Mouse (Mus musculus) embryonic stem cell, embryonic (primary cell): ENCODE measurements at regions not wholly inside any gene's neighbourhood (a gene's known extent, or its start where the extent isn't known, plus 50 kb on each side); places are given as distances from the start of the nearest gene placed in this dataset.

Source experiments
- CTCF ChIA-PET, 4 experiments: fragments of 300-600 bp in 2 of 4; fragments of 350-600 bp in 2 of 4; sonication (Branson Sonifier 250); formaldehyde crosslinking; loops; one replicate each; lab custom pipeline; 2022; ENCODE audit warnings: inconsistent platforms in 2 of 4; lab: Charles Lee
- POLR2A ChIA-PET, 4 experiments: fragments of 300-600 bp in 2 of 4; fragments of 350-600 bp in 2 of 4; sonication (Branson Sonifier 250); formaldehyde crosslinking; loops; one replicate each; lab custom pipeline; 2022; ENCODE audit warnings: antibody characterized with exemption in 4 of 4, inconsistent platforms in 1 of 4; lab: Charles Lee

- POLR2A ChIA-PET = interaction anchor here in 3 of 4 experiments (0.6 to 0.8 kb wide), 3 partner anchors 9 to 1287 kb away, joined by 3 read pairs; no protein-coding TSS in a partner anchor
- CTCF ChIA-PET = interaction anchor here (0.6 to 1.5 kb wide), 10 partner anchors 10 to 1689 kb away, joined by 3 to 9 read pairs (median 3); no protein-coding TSS in a partner anchor
These were observed 336.3 kb upstream of the Tgfbr2 start for GRCm38 (mm10) chr9:116511450-116511849.

- CTCF ChIA-PET = no interaction called here
These were observed 332.6 kb upstream of the Tgfbr2 start for GRCm38 (mm10) chr9:116507756-116508155.

GRCm38 (mm10) chr9:116502831-116503230 lies 327.7 kb upstream of the Tgfbr2 start:
- CTCF ChIA-PET = interaction anchor here in 2 of 4 experiments (0.6 to 2.8 kb wide), 2 partner anchors 9 to 87 kb away, joined by 3 to 8 read pairs; no protein-coding TSS in a partner anchor
- POLR2A ChIA-PET = interaction anchor here in 2 of 4 experiments (1.1 to 1.2 kb wide), 2 partner anchors 9 to 34 kb away, joined by 3 read pairs; no protein-coding TSS in a partner anchor

More at GRCm38 (mm10) chr9:116507756-116508155, 332.6 kb upstream of the Tgfbr2 start:
- POLR2A ChIA-PET = no interaction called here

- ChIA-PET CTCF (interaction anchor here in 2 of 4 experiments (0.5 to 2.8 kb wide), 6 partner anchors 10 to 666 kb away, joined by 3 to 8 read pairs (median 3); no protein-coding TSS in a partner anchor), POLR2A (interaction anchor here in 1 of 4 experiments (1.5 kb wide), 1 partner anchor 74 kb away, joined by 3 read pairs; no protein-coding TSS in a partner anchor)
These were observed 325.8 kb upstream of the Tgfbr2 start for GRCm38 (mm10) chr9:116500951-116501350.

GRCm38 (mm10) chr9:116491227-116491626 lies 316.1 kb upstream of the Tgfbr2 start:
- CTCF ChIA-PET = interaction anchor here (0.6 to 3.3 kb wide), 19 partner anchors 18 to 417 kb away, joined by 3 to 19 read pairs (median 4); no protein-coding TSS in a partner anchor
- POLR2A ChIA-PET = no interaction called here

- ChIA-PET CTCF (interaction anchor here (0.6 to 3.3 kb wide), 23 partner anchors 9 to 563 kb away, joined by 3 to 16 read pairs (median 4); no protein-coding TSS in a partner anchor), POLR2A (interaction anchor here in 2 of 4 experiments (0.5 to 1.2 kb wide), 4 partner anchors 15 to 299 kb away, joined by 3 to 4 read pairs (median 3); no protein-coding TSS in a partner anchor)
These were observed 314.6 kb upstream of the Tgfbr2 start for GRCm38 (mm10) chr9:116489787-116490186.

- ChIA-PET CTCF (interaction anchor here in 3 of 4 experiments (0.9 to 3.3 kb wide), 9 partner anchors 20 to 429 kb away, joined by 4 to 16 read pairs (median 8); no protein-coding TSS in a partner anchor), POLR2A (interaction anchor here in 1 of 4 experiments (0.5 to 1.2 kb wide), 3 partner anchors 20 to 298 kb away, joined by 3 to 4 read pairs (median 3); no protein-coding TSS in a partner anchor)
These were observed 314.1 kb upstream of the Tgfbr2 start for GRCm38 (mm10) chr9:116489273-116489672.

- ChIA-PET POLR2A (no interaction called here), CTCF (interaction anchor here in 2 of 4 experiments (0.6 to 1.2 kb wide), 2 partner anchors 13 kb away, joined by 3 read pairs; no protein-coding TSS in a partner anchor)
These were observed 302.1 kb upstream of the Tgfbr2 start for GRCm38 (mm10) chr9:116477309-116477708.

GRCm38 (mm10) chr9:116475206-116475955 lies 300.2 kb upstream of the Tgfbr2 start:
- CTCF ChIA-PET = no interaction called here
- POLR2A ChIA-PET = interaction anchor here in 1 of 4 experiments (0.6 to 0.9 kb wide), 3 partner anchors 50 to 640 kb away, joined by 3 to 4 read pairs (median 3); no protein-coding TSS in a partner anchor

GRCm38 (mm10) chr9:116472855-116473254 lies 297.7 kb upstream of the Tgfbr2 start:
- POLR2A ChIA-PET = no interaction called here
- CTCF ChIA-PET = interaction anchor here in 3 of 4 experiments (0.6 to 1.3 kb wide), 5 partner anchors 22 to 47 kb away, joined by 3 to 11 read pairs (median 4); no protein-coding TSS in a partner anchor

GRCm38 (mm10) chr9:116468569-116469250 lies 293.6 kb upstream of the Tgfbr2 start:
- POLR2A ChIA-PET = interaction anchor here (0.5 to 1.8 kb wide), 9 partner anchors 20 to 78 kb away, joined by 3 to 10 read pairs (median 3); no protein-coding TSS in a partner anchor
- CTCF ChIA-PET = interaction anchor here in 1 of 4 experiments (0.5 to 1.3 kb wide), 2 partner anchors 42 to 62 kb away, joined by 3 to 4 read pairs; no protein-coding TSS in a partner anchor

- ChIA-PET CTCF (interaction anchor here in 1 of 4 experiments (0.7 kb wide), 1 partner anchor 815 kb away, joined by 3 read pairs; no protein-coding TSS in a partner anchor), POLR2A (interaction anchor here in 3 of 4 experiments (1.0 to 3.0 kb wide), 3 partner anchors 39 kb away, joined by 3 to 8 read pairs (median 4); no protein-coding TSS in a partner anchor)
These were observed 291.2 kb upstream of the Tgfbr2 start for GRCm38 (mm10) chr9:116466336-116466735.

GRCm38 (mm10) chr9:116464626-116465025 lies 289.5 kb upstream of the Tgfbr2 start:
- CTCF ChIA-PET = no interaction called here
- POLR2A ChIA-PET = interaction anchor here in 3 of 4 experiments (0.6 to 3.0 kb wide), 5 partner anchors 37 to 180 kb away, joined by 3 to 8 read pairs (median 3); no protein-coding TSS in a partner anchor

GRCm38 (mm10) chr9:116462232-116462631 lies 287.1 kb upstream of the Tgfbr2 start:
- POLR2A ChIA-PET = interaction anchor here in 3 of 4 experiments (0.8 to 2.5 kb wide), 6 partner anchors 13 to 35 kb away, joined by 3 to 9 read pairs (median 4); no protein-coding TSS in a partner anchor
- CTCF ChIA-PET = no interaction called here

- CTCF ChIA-PET = no interaction called here
- POLR2A ChIA-PET = no interaction called here
These were observed 284.9 kb upstream of the Tgfbr2 start for GRCm38 (mm10) chr9:116460022-116460421.

GRCm38 (mm10) chr9:116452050-116452449 lies 276.9 kb upstream of the Tgfbr2 start:
- CTCF ChIA-PET = no interaction called here
- POLR2A ChIA-PET = no interaction called here

- POLR2A ChIA-PET = interaction anchor here in 2 of 4 experiments (0.6 to 0.7 kb wide), 3 partner anchors 44 to 110 kb away, joined by 3 to 4 read pairs (median 3); no protein-coding TSS in a partner anchor
- CTCF ChIA-PET = interaction anchor here in 3 of 4 experiments (0.6 to 1.0 kb wide), 4 partner anchors 22 to 279 kb away, joined by 3 to 4 read pairs (median 3); no protein-coding TSS in a partner anchor
These were observed 275.7 kb upstream of the Tgfbr2 start for GRCm38 (mm10) chr9:116450829-116451228.

GRCm38 (mm10) chr9:116447734-116448133 lies 272.6 kb upstream of the Tgfbr2 start:
- ChIA-PET POLR2A (no interaction called here), CTCF (no interaction called here)
